Mouse (Mus musculus) heart, embryonic 12.5 days (tissue): ENCODE data around the gene Abcf2. TPM values are rescaled to one million over a fixed set of nuclear protein-coding genes. Genes with fewer than 3 reads are reported as not detected.
A peak's percentile ranks its signal among the peaks of the same experiment; 100 is the strongest.

Experiments used
- ATAC-seq: fragments of 200-750 bp; cut with Nextera tagmentation; 2 replicates; pipeline ENCODE4 v1.8.0; 2017; ENCODE audit warnings: moderate TSS enrichment, moderate library complexity; ENCODE audit not compliant: insufficient number of reproducible peaks, low FRiP score
- H3K27ac ChIP-seq: fragments of 300-500 bp; sonication (generic); 2 replicates; pipeline ENCODE4 v1.5.1; 2016; ENCODE audit warnings: mild to moderate bottlenecking, moderate library complexity; ENCODE audit not compliant: poor library complexity, severe bottlenecking
- H3K27me3 ChIP-seq: fragments of 300-500 bp; sonication (generic); replicated peaks from 2 replicates; pipeline ENCODE4 v1.6.1; 2016; ENCODE audit warnings: mild to moderate bottlenecking, moderate library complexity
- H3K36me3 ChIP-seq: fragments of 300-500 bp; sonication (generic); 2 replicates; pipeline ENCODE4 v1.6.1; 2016; ENCODE audit warnings: mild to moderate bottlenecking, moderate library complexity
- H3K4me1 ChIP-seq: fragments of 300-500 bp; sonication (generic); replicated peaks from 2 replicates; pipeline ENCODE4 v1.6.1; 2016; ENCODE audit warnings: mild to moderate bottlenecking
- H3K4me2 ChIP-seq: fragments of 300-500 bp; sonication (generic); 2 replicates; pipeline ENCODE4 v1.6.1; 2016; ENCODE audit warnings: mild to moderate bottlenecking, moderate library complexity
- H3K4me3 ChIP-seq: fragments of 300-500 bp; sonication (generic); 2 replicates; pipeline ENCODE4 v1.5.1; 2016; ENCODE audit warnings: mild to moderate bottlenecking
- H3K9ac ChIP-seq: fragments of 300-500 bp; sonication (generic); 2 replicates; pipeline ENCODE4 v1.6.1; 2016; ENCODE audit warnings: mild to moderate bottlenecking, moderate library complexity
- H3K9me3 ChIP-seq: fragments of 300-500 bp; sonication (generic); replicated peaks from 2 replicates; pipeline ENCODE4 v1.6.1; 2016; ENCODE audit warnings: mild to moderate bottlenecking, moderate library complexity
- WGBS: fragments of 180-500 bp; shearing (Covaris S2); methylation state at CpG from one replicate; pipeline ENCODE4 v1.1.7; 2016; 5-methylcytosine and 5-hydroxymethylcytosine counted together
- polyA plus RNA-seq: library from polyadenylated mRNA; unstranded; fragments of >200 nt; fragmentation: Nextera tagmentation; extraction: Ambion mirVana; gene quantifications from 2 replicates; pipeline ENCODE4 v1.2.1, GENCODE M21; 2016

Abcf2 gene
- polyA plus RNA-seq, 1 experiment from 2014 or later, result 79.0 TPM

GRCm38 (mm10) chr5:24601071-24601835, 24.0 kb upstream of the Abcf2 start:
- peak overlapping the region; percentile 81 for H3K4me2 ChIP-seq
- under 1% methylated on average over 30 of the region's 33 CpGs for WGBS
- ATAC-seq, result peak; percentile 10; the same call in 1 of the 2 replicates
- H3K4me1 ChIP-seq, result peaks cover 74% of the 10 kb centered on the region
- H3K27me3 ChIP-seq, result no peaks in the 10 kb centered on the region
- H3K9me3 ChIP-seq, result no peaks in the 10 kb centered on the region
- peak overlapping the region; percentile 92 for H3K9ac ChIP-seq
- peaks cover 6% of the 10 kb centered on the region for H3K36me3 ChIP-seq
- H3K27ac ChIP-seq, result peak overlapping the region; percentile 99
- peak overlapping the region; percentile 76 for H3K4me3 ChIP-seq

GRCm38 (mm10) chr5:24600236-24600635, 23.0 kb upstream of the Abcf2 start:
- H3K4me3 ChIP-seq, result peak overlapping the region; percentile 76
- H3K4me2 ChIP-seq, result peak overlapping the region; percentile 81
- H3K27ac ChIP-seq, result peak overlapping the region; percentile 99
- H3K4me1 ChIP-seq, result peaks cover 66% of the 10 kb centered on the region
- no peaks in the 10 kb centered on the region for H3K27me3 ChIP-seq
- peak overlapping the region; percentile 92 for H3K9ac ChIP-seq
- H3K36me3 ChIP-seq, result peaks cover 16% of the 10 kb centered on the region
- WGBS, result 50% methylated on average over 2 of the region's 2 CpGs
- H3K9me3 ChIP-seq, result no peaks in the 10 kb centered on the region
- no peak for ATAC-seq

GRCm38 (mm10) chr5:24599137-24599536, 21.9 kb upstream of the Abcf2 start:
- Histone ChIP-seq H3K4me3 (peak overlapping the region; percentile 51), H3K36me3 (peaks cover 27% of the 10 kb centered on the region), H3K9ac (peak overlapping the region; percentile 48), H3K9me3 (no peaks in the 10 kb centered on the region), H3K27me3 (no peaks in the 10 kb centered on the region), H3K4me1 (peaks cover 62% of the 10 kb centered on the region), H3K27ac (no peak overlapping the region), H3K4me2 (peak overlapping the region; percentile 87)
- no peak for ATAC-seq
- WGBS, result 13% methylated on average over 8 of the region's 8 CpGs

- Histone ChIP-seq H3K27me3 (no peaks in the 10 kb centered on the region), H3K4me3 (peak overlapping the region; percentile 51), H3K9me3 (no peaks in the 10 kb centered on the region), H3K9ac (peak overlapping the region; percentile 77), H3K27ac (no peak overlapping the region; the same call in 1 of the 2 replicates), H3K36me3 (peaks cover 33% of the 10 kb centered on the region), H3K4me2 (peak overlapping the region; percentile 87), H3K4me1 (peaks cover 56% of the 10 kb centered on the region)
- ATAC-seq, result 0 out of 2 replicates have a peak, but pooled peaks have one; percentile 12
- WGBS, result 1% methylated on average over 41 of the region's 41 CpGs
Observed at GRCm38 (mm10) chr5:24598570-24599006, 21.3 kb upstream of the Abcf2 start.

- Histone ChIP-seq H3K27me3 (no peaks in the 10 kb centered on the region), H3K4me2 (peak overlapping the region; percentile 87), H3K36me3 (peaks cover 38% of the 10 kb centered on the region), H3K4me3 (peak overlapping the region; percentile 51), H3K27ac (no peak overlapping the region), H3K9me3 (no peaks in the 10 kb centered on the region), H3K4me1 (peaks cover 51% of the 10 kb centered on the region), H3K9ac (peak overlapping the region; percentile 77)
- WGBS, result 28% methylated on average over 15 of the region's 15 CpGs
- no peak for ATAC-seq
Observed at GRCm38 (mm10) chr5:24597901-24598569, 20.8 kb upstream of the Abcf2 start.

GRCm38 (mm10) chr5:24597221-24597728, 20.0 kb upstream of the Abcf2 start:
- WGBS, result 69% methylated on average over 2 of the region's 2 CpGs
- H3K9ac ChIP-seq, result 0 out of 2 replicates have a peak overlapping the region, but pooled peaks have one; percentile 7
- H3K4me2 ChIP-seq, result no peak overlapping the region
- no peak overlapping the region for H3K27ac ChIP-seq
- H3K27me3 ChIP-seq, result no peaks in the 10 kb centered on the region
- ATAC-seq, result no peak
- no peaks in the 10 kb centered on the region for H3K9me3 ChIP-seq
- peaks cover 48% of the 10 kb centered on the region for H3K4me1 ChIP-seq
- H3K36me3 ChIP-seq, result peaks cover 46% of the 10 kb centered on the region
- no peak overlapping the region for H3K4me3 ChIP-seq

- peak overlapping the region; percentile 7; the same call in 1 of the 2 replicates for H3K9ac ChIP-seq
- H3K4me2 ChIP-seq, result no peak overlapping the region
- H3K9me3 ChIP-seq, result no peaks in the 10 kb centered on the region
- no peak overlapping the region for H3K27ac ChIP-seq
- H3K36me3 ChIP-seq, result peaks cover 52% of the 10 kb centered on the region
- H3K27me3 ChIP-seq, result no peaks in the 10 kb centered on the region
- ATAC-seq, result no peak
- no peak overlapping the region for H3K4me3 ChIP-seq
- peaks cover 53% of the 10 kb centered on the region for H3K4me1 ChIP-seq
- WGBS, result 53% methylated on average over 11 of the region's 11 CpGs
Observed at GRCm38 (mm10) chr5:24596519-24597171, 19.4 kb upstream of the Abcf2 start.

- Histone ChIP-seq H3K4me1 (peaks cover 60% of the 10 kb centered on the region), H3K9me3 (no peaks in the 10 kb centered on the region), H3K27ac (no peak overlapping the region), H3K9ac (no peak overlapping the region), H3K27me3 (no peaks in the 10 kb centered on the region), H3K36me3 (peaks cover 60% of the 10 kb centered on the region), H3K4me3 (no peak overlapping the region), H3K4me2 (no peak overlapping the region)
- no peak for ATAC-seq
- WGBS, result 74% methylated on average over 14 of the region's 14 CpGs
Observed at GRCm38 (mm10) chr5:24595786-24596380, 18.6 kb upstream of the Abcf2 start.

GRCm38 (mm10) chr5:24595261-24595660, 18.0 kb upstream of the Abcf2 start:
- H3K4me3 ChIP-seq, result no peak overlapping the region
- ATAC-seq, result no peak
- H3K9ac ChIP-seq, result no peak overlapping the region
- no peaks in the 10 kb centered on the region for H3K9me3 ChIP-seq
- no peak overlapping the region for H3K27ac ChIP-seq
- no peaks in the 10 kb centered on the region for H3K27me3 ChIP-seq
- H3K36me3 ChIP-seq, result peaks cover 66% of the 10 kb centered on the region
- WGBS, result 91% methylated on average over 5 of the region's 5 CpGs
- H3K4me1 ChIP-seq, result peaks cover 55% of the 10 kb centered on the region
- H3K4me2 ChIP-seq, result no peak overlapping the region

GRCm38 (mm10) chr5:24594346-24594745, 17.1 kb upstream of the Abcf2 start:
- H3K4me1 ChIP-seq, result peaks cover 48% of the 10 kb centered on the region
- no peak overlapping the region for H3K27ac ChIP-seq
- no peak for ATAC-seq
- WGBS, result 90% methylated on average over 5 of the region's 5 CpGs
- no peaks in the 10 kb centered on the region for H3K27me3 ChIP-seq
- H3K4me3 ChIP-seq, result no peak overlapping the region
- H3K9ac ChIP-seq, result no peak overlapping the region
- peaks cover 75% of the 10 kb centered on the region for H3K36me3 ChIP-seq
- H3K4me2 ChIP-seq, result no peak overlapping the region
- no peaks in the 10 kb centered on the region for H3K9me3 ChIP-seq
